Mouse (Mus musculus): ENCODE results near the gene Olfr465-ps1. TPM values are rescaled to one million over a fixed set of nuclear protein-coding genes. Genes with fewer than 3 reads are reported as not detected.

The Olfr465-ps1 gene
- not detected for polyA plus RNA-seq (2014; fragmentation: Illumina TruSeq; extraction: RNeasy Lipid Tissue Mini Kit (QIAGEN cat#74804))

GRCm38 (mm10) chr13:65137789-65138188 lies at the start of gene Olfr465-ps1:
TSS of gene Olfr465-ps1 (plus strand) at chr13:65138089.

GRCm38 (mm10) chr13:65112459-65113110 lies 25.3 kb upstream of the Olfr465-ps1 start, which contains the start of gene Mfsd14b:
TSS of gene Mfsd14b (minus strand) at chr13:65112975.

GRCm38 (mm10) chr13:65149940-65150339 lies 12.1 kb downstream of the Olfr465-ps1 start, which contains the start of gene Olfr466:
TSS of gene Olfr466 (plus strand) at chr13:65150240.

Other genes with a start within 250 kb of the Olfr465-ps1 start
- gene Cntnap3, start 234.1 kb upstream of the Olfr465-ps1 start, polyA plus RNA-seq (2014; fragmentation: Illumina TruSeq; extraction: RNeasy Lipid Tissue Mini Kit (QIAGEN cat#74804)), result 0.74 TPM
- gene Spata31, start 220.7 kb upstream of the Olfr465-ps1 start, polyA plus RNA-seq (2014; fragmentation: Illumina TruSeq; extraction: RNeasy Lipid Tissue Mini Kit (QIAGEN cat#74804)), result not detected
- not detected for gene Spata31d1c, start 105.0 kb upstream of the Olfr465-ps1 start, polyA plus RNA-seq (2014; fragmentation: Illumina TruSeq; extraction: RNeasy Lipid Tissue Mini Kit (QIAGEN cat#74804))
- gene Prss47, start 85.3 kb upstream of the Olfr465-ps1 start, polyA plus RNA-seq (2014; fragmentation: Illumina TruSeq; extraction: RNeasy Lipid Tissue Mini Kit (QIAGEN cat#74804)), result not detected
- gene Mfsd14b, start 25.1 kb upstream of the Olfr465-ps1 start, polyA plus RNA-seq (2014; fragmentation: Illumina TruSeq; extraction: RNeasy Lipid Tissue Mini Kit (QIAGEN cat#74804)), result 116 TPM
- not detected for gene Olfr466, start 12.2 kb downstream of the Olfr465-ps1 start, polyA plus RNA-seq (2014; fragmentation: Illumina TruSeq; extraction: RNeasy Lipid Tissue Mini Kit (QIAGEN cat#74804))
- gene Nlrp4f, start 67.9 kb downstream of the Olfr465-ps1 start, polyA plus RNA-seq (2014; fragmentation: Illumina TruSeq; extraction: RNeasy Lipid Tissue Mini Kit (QIAGEN cat#74804)), result 88.2 TPM
- gene Gm10775, start 121.5 kb downstream of the Olfr465-ps1 start, polyA plus RNA-seq (2014; fragmentation: Illumina TruSeq; extraction: RNeasy Lipid Tissue Mini Kit (QIAGEN cat#74804)), result not detected
- gene Zfp369, start 140.7 kb downstream of the Olfr465-ps1 start, polyA plus RNA-seq (2014; fragmentation: Illumina TruSeq; extraction: RNeasy Lipid Tissue Mini Kit (QIAGEN cat#74804)), result 50.1 TPM